Mouse (Mus musculus) activated CD4-positive, CD25-positive, alpha-beta regulatory T cell, adult 4 months (primary cell): ENCODE results near the gene Ankrd45. TPM values are rescaled to one million over a fixed set of nuclear protein-coding genes. Genes with fewer than 3 reads are reported as not detected.
"Not testable (repeated sequence)": the region's sequence is repeated elsewhere in the genome, so short reads cannot be mapped to it uniquely, and the experiment has no call there.

Experiments
- ATAC-seq: one replicate; pipeline ENCODE4 v1.8.0; 2017
- polyA plus RNA-seq, 2 experiments: library from polyadenylated mRNA; unstranded; fragments of 100-300 nt; shearing (Covaris generic); gene quantifications; one replicate each; pipeline ENCODE4 v1.2.1; 2017

The Ankrd45 gene
- polyA plus RNA-seq, 2 experiments from 2014 or later: not detected

GRCm38 (mm10) chr1:161190253-161190910 lies 47.9 kb downstream of the Ankrd45 start:
- ATAC-seq: no peak

GRCm38 (mm10) chr1:161195541-161196351 lies 53.3 kb downstream of the Ankrd45 start:
- peak; percentile 89 for ATAC-seq

GRCm38 (mm10) chr1:161196364-161196763 lies 53.9 kb downstream of the Ankrd45 start:
- ATAC-seq: not testable (repeated sequence)

GRCm38 (mm10) chr1:161199856-161200255 lies 57.4 kb downstream of the Ankrd45 start:
- ATAC-seq: no peak

GRCm38 (mm10) chr1:161214465-161214864 lies 72.0 kb downstream of the Ankrd45 start:
- ATAC-seq: peak; percentile 46

- ATAC-seq: no peak
Observed at GRCm38 (mm10) chr1:161219816-161220215, 77.3 kb downstream of the Ankrd45 start.

Other genes starting within 250 kb of the Ankrd45 start
- 10 to 100 TPM; 12.8 to 14.9 TPM for gene Rc3h1, start 236.3 kb upstream of the Ankrd45 start, polyA plus RNA-seq
- 10 to 100 TPM; 11.0 to 12.0 TPM for gene Serpinc1, start 164.1 kb upstream of the Ankrd45 start, polyA plus RNA-seq
- 1 to 10 TPM; 4.3 to 5.2 TPM for gene Zbtb37, start 107.8 kb upstream of the Ankrd45 start, polyA plus RNA-seq
- gene Dars2, start 72.0 kb upstream of the Ankrd45 start, polyA plus RNA-seq: 10 to 100 TPM; 17.3 to 22.9 TPM
- 10 to 100 TPM; 28.4 to 29.3 TPM for gene Cenpl, start 72.0 kb upstream of the Ankrd45 start, polyA plus RNA-seq
- gene Klhl20, start 11.2 kb upstream of the Ankrd45 start, polyA plus RNA-seq: 10 to 100 TPM; 24.4 to 33.5 TPM
- under 1 TPM in 1 of 2 experiments, not detected in 1; 0.36 TPM for gene Tex50, start 16.6 kb downstream of the Ankrd45 start, polyA plus RNA-seq
- gene Prdx6, start 108.5 kb downstream of the Ankrd45 start, polyA plus RNA-seq: 100 to 1,000 TPM; 287 to 330 TPM